Mouse (Mus musculus) Patski (cell line): Measurements from ENCODE around the gene Plekho2. TPM values are rescaled to one million over a fixed set of nuclear protein-coding genes. Genes with fewer than 3 reads are reported as not detected.
A peak's percentile ranks its signal among the peaks of the same experiment; 100 is the strongest.

Experiments used
- ATAC-seq: fragments of 100-300 bp; one replicate; pipeline ENCODE4 v1.8.0; 2021
- CTCF ChIA-PET: fragments of 350-600 bp; sonication (Branson Sonifier 250); formaldehyde crosslinking; loops from one replicate; lab custom pipeline; 2022; ENCODE audit warnings: inconsistent platforms; lab: Charles Lee
- POLR2A ChIA-PET: fragments of 350-600 bp; sonication (Branson Sonifier 250); formaldehyde crosslinking; loops from one replicate; lab custom pipeline; 2022; ENCODE audit warnings: antibody characterized with exemption, inconsistent platforms; lab: Charles Lee
- DNase-seq: peaks from one replicate; pipeline ENCODE4 v3.0.0-alpha.2; 2011; ENCODE audit warnings: low read depth, low spot score
- H3K27me3 ChIP-seq: fragments of 371-371 bp; one replicate; pipeline ENCODE4 v1.5.1; 2021
- CTCF ChIP-seq: fragments of 100-300 bp; IDR thresholded peaks from one replicate; pipeline ENCODE4 v1.5.1; 2021
- in situ Hi-C: fragments of 300-500 bp; cut with MboI; formaldehyde crosslinking; loops from 3 replicates; pipeline ENCODE4 v1.11.1; 2018; ENCODE audit warnings: low pct_unique_long_range_greater_than_20kb, mixed read lengths
- polyA plus RNA-seq: library from polyadenylated mRNA; unstranded; gene quantifications from one replicate; pipeline ENCODE4 v1.2.3, GENCODE M21; 2021

Gene Plekho2
- polyA plus RNA-seq: 11.9 TPM

DNA sequence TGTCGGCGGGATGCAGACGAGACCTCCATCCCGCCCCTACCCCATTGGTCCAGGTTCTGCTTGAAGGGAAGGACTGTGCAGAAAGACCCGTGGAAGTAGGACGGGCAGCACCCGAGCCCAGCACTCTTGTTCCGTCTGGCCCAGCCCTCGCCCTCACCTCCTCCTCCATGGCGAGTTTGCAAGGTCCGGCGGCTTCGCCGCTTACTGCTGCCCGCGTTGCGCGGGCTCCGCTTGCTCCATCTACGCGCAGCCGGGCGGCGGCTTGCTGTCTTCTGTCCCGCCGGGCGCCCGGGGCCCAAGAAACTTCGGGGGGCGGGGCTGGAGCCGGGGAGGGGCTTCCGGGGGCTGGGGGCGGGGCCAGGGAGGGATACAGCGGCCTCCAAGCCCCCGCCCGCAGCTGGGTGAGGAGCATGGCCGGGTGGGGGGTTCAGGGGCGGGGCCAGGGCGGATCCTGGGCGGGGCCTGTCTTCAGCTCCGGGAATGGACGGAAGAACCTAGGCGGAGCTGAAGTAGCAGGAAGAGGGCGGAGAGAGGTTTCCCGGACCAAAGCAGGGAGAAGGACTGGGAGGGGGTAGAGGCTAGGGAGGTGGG is at the start of gene Plekho2:
TSS of gene Plekho2 (minus strand) at position 260 of the 591 bp plus-strand sequence.
- ChIA-PET POLR2A (interaction anchor here (0.7 kb wide), 1 partner anchor 31 kb away, joined by 3 read pairs; no protein-coding TSS in a partner anchor), CTCF (interaction anchor here (1.0 to 2.4 kb wide), 6 partner anchors 12 to 60 kb away, joined by 3 to 18 read pairs (median 5); partner anchors contain the start of gene Ankdd1a)
- TF ChIP-seq CTCF: no peak

GRCm38 (mm10) chr9:65629025-65629766 is 49.4 kb upstream of the Plekho2 start, which contains the start of gene Rbpms2:
TSS of gene Rbpms2 (plus strand) at chr9:65629648.
- ATAC-seq (no peak), DNase-seq (no peak)
- in situ Hi-C loops: no loop called here
- no peaks in the 10 kb centered on the region for H3K27me3 ChIP-seq
- ChIA-PET POLR2A (interaction anchor here (1.2 kb wide), 1 partner anchor 30 kb away, joined by 3 read pairs; no protein-coding TSS in a partner anchor), CTCF (interaction anchor here (2.5 kb wide), 1 partner anchor 23 kb away, joined by 8 read pairs; no protein-coding TSS in a partner anchor)
- TF ChIP-seq CTCF: no peak

More for the DNA sequence above, at the start of gene Plekho2:
- in situ Hi-C loops: loop anchor here (5.0 to 10.0 kb wide), 4 partner anchors 38 to 215 kb away; partner anchors contain the start of genes Ankdd1a and Ubap1l
- peak; percentile 74 for ATAC-seq
- DNase-seq: peak; percentile 75
- no peaks in the 10 kb centered on the region for H3K27me3 ChIP-seq

- in situ Hi-C loops: no loop called here
- no peak for TF ChIP-seq CTCF
- DNase-seq: no peak
- no peak for ATAC-seq
- no peaks in the 10 kb centered on the region for H3K27me3 ChIP-seq
- CTCF ChIA-PET: interaction anchor here (1.2 kb wide), 1 partner anchor 26 kb away, joined by 3 read pairs; no protein-coding TSS in a partner anchor
- POLR2A ChIA-PET: no interaction called here
Observed at GRCm38 (mm10) chr9:65624266-65624665, 44.4 kb upstream of the Plekho2 start.

GRCm38 (mm10) chr9:65622826-65623225 is 43.0 kb upstream of the Plekho2 start:
- POLR2A ChIA-PET: no interaction called here
- no peak for DNase-seq
- in situ Hi-C loops: no loop called here
- CTCF ChIA-PET: interaction anchor here (1.1 kb wide), 1 partner anchor 40 kb away, joined by 3 read pairs; no protein-coding TSS in a partner anchor
- TF ChIP-seq CTCF: no peak
- no peaks in the 10 kb centered on the region for H3K27me3 ChIP-seq
- no peak for ATAC-seq

DNA sequence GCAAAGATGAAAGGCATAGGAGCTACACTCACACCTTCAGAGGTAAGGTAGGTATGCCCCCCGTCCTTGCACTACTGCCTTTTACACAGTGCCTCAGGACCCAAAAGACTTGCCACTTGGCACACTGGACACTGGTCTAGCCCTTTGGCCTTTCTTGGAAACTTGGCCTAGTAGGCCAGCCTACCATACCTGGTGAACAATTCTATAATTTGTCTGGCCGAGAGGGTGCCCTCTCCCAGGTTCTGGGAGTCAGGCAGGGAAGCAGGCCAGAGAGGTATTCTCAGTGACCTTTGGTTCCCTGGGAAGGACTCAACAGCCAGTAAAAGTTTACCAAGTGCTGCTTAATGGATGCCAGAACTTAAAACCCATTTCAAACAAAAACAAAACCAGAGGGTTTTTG is 41.8 kb upstream of the Plekho2 start:
- ATAC-seq (no peak), DNase-seq (no peak)
- no peaks in the 10 kb centered on the region for H3K27me3 ChIP-seq
- no peak for TF ChIP-seq CTCF
- in situ Hi-C loops: no loop called here
- POLR2A ChIA-PET: no interaction called here
- CTCF ChIA-PET: interaction anchor here (1.3 to 1.9 kb wide), 2 partner anchors 16 to 40 kb away, joined by 3 to 5 read pairs; no protein-coding TSS in a partner anchor

GRCm38 (mm10) chr9:65621196-65621595 is 41.4 kb upstream of the Plekho2 start:
- CTCF ChIA-PET: interaction anchor here (1.3 to 1.9 kb wide), 2 partner anchors 17 to 40 kb away, joined by 3 to 5 read pairs; no protein-coding TSS in a partner anchor
- DNase-seq (no peak), ATAC-seq (no peak)
- TF ChIP-seq CTCF: no peak
- in situ Hi-C loops: no loop called here
- POLR2A ChIA-PET: no interaction called here
- no peaks in the 10 kb centered on the region for H3K27me3 ChIP-seq

GRCm38 (mm10) chr9:65619311-65619710 is 39.5 kb upstream of the Plekho2 start:
- no peaks in the 10 kb centered on the region for H3K27me3 ChIP-seq
- CTCF ChIA-PET: interaction anchor here (1.0 to 1.2 kb wide), 2 partner anchors 9 to 14 kb away, joined by 3 to 4 read pairs; no protein-coding TSS in a partner anchor
- in situ Hi-C loops: no loop called here
- no peak for DNase-seq
- POLR2A ChIA-PET: no interaction called here
- no peak for TF ChIP-seq CTCF
- ATAC-seq: no peak

DNA sequence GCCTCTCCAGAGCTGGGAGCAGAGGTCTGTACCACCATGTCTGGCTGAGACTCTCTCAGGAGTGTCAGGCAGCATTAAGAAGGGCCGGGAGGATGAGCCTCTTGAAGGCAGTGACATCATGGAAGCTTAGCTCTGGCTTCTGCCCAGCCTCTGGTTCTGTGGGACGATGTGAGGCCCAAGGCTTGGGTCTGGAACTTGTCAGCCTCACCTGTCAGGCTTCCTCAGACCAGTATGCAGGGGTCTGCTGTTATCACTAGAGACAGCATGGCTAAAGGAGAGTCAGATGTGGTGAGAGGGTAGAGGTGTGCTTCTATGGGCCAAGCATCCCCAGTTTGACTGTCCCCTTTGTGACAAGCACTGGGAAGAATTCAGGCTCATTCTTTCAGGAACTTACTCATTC is 33.3 kb upstream of the Plekho2 start:
- no peak for TF ChIP-seq CTCF
- in situ Hi-C loops: no loop called here
- ATAC-seq (no peak), DNase-seq (no peak)
- ChIA-PET POLR2A (interaction anchor here (0.7 kb wide), 1 partner anchor 318 kb away, joined by 3 read pairs; no protein-coding TSS in a partner anchor), CTCF (interaction anchor here (0.8 kb wide), 1 partner anchor 51 kb away, joined by 3 read pairs; no protein-coding TSS in a partner anchor)
- H3K27me3 ChIP-seq: no peaks in the 10 kb centered on the region

- POLR2A ChIA-PET: no interaction called here
- DNase-seq (no peak), ATAC-seq (no peak)
- CTCF ChIA-PET: no interaction called here
- in situ Hi-C loops: no loop called here
- TF ChIP-seq CTCF: no peak
- H3K27me3 ChIP-seq: no peaks in the 10 kb centered on the region
Observed at GRCm38 (mm10) chr9:65611969-65612486, 32.2 kb upstream of the Plekho2 start.

GRCm38 (mm10) chr9:65607120-65607519 is 27.3 kb upstream of the Plekho2 start:
- CTCF ChIA-PET: interaction anchor here (1.4 to 7.1 kb wide), 4 partner anchors 8 to 61 kb away, joined by 3 to 116 read pairs (median 6); partner anchors contain the start of genes Oaz2 and Rbpms2
- POLR2A ChIA-PET: interaction anchor here (0.9 kb wide), 1 partner anchor 57 kb away, joined by 3 read pairs; no protein-coding TSS in a partner anchor
- in situ Hi-C loops: loop anchor here (5.0 kb wide), 2 partner anchors 55 to 245 kb away; no protein-coding TSS in a partner anchor
- H3K27me3 ChIP-seq: no peaks in the 10 kb centered on the region
- ATAC-seq (no peak), DNase-seq (no peak)
- no peak for TF ChIP-seq CTCF
